Mouse (Mus musculus): ENCODE measurements at regions not wholly inside any gene's neighbourhood (a gene's known extent, or its start where the extent isn't known, plus 50 kb on each side); places are given as distances from the start of the nearest gene placed in this dataset.

GRCm38 (mm10) chr12:39342327-39342726, 563.1 kb downstream of the Etv1 start:
- no peak for DNase-seq (ENCODE audit: low spot score in 2 of 2)

- no peak for DNase-seq (ENCODE audit: low spot score in 2 of 2)
Measured at GRCm38 (mm10) chr12:39371480-39372245, 592.5 kb downstream of the Etv1 start.

GRCm38 (mm10) chr12:39373721-39374120, 594.5 kb downstream of the Etv1 start:
- DNase-seq (ENCODE audit: low spot score in 2 of 2): no peak

Data from layer of hippocampus, postnatal 14 days (tissue).